Mouse (Mus musculus) ovary, adult 2 months (tissue): Measurements from ENCODE around the gene Krtap31-1. TPM values are rescaled to one million over a fixed set of nuclear protein-coding genes. Genes with fewer than 3 reads are reported as not detected.

Experiments
- polyA plus RNA-seq: library from polyadenylated mRNA; depleted of rRNA; stranded (reverse); fragments of >200 nt; gene quantifications from 2 replicates; pipeline ENCODE4 v1.2.3, GENCODE M21; 2012; rRNA removed

The Krtap31-1 gene
- not detected in 2 replicates for polyA plus RNA-seq

GRCm38 (mm10) chr11:99907620-99908019 is at the start of gene Krtap31-1:
Krtap31-1 (plus strand) TSS chr11:99907920.

DNA sequence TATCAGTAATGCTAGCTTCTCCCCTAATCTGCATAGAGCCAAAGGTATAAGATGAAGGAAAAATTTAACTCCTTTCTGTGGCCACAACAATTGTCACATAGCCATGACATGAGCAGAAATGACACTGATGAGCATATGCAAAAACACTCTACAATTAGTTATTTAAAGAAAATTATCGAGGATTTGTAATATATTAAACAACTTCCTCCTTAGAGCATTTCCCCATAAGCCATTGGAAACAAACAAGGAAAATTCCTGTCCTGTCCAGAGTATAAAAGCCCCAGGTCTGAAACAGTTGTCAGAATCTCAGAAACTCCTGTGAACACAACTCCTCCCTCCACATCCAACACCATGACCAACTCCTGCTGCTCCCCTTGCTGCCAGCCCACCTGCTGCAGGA is 43.5 kb upstream of the Krtap31-1 start, which contains the start of gene Gm11559:
Gene Gm11559, plus strand, starts transcription at position 301 of the 400 bp plus-strand sequence.

DNA sequence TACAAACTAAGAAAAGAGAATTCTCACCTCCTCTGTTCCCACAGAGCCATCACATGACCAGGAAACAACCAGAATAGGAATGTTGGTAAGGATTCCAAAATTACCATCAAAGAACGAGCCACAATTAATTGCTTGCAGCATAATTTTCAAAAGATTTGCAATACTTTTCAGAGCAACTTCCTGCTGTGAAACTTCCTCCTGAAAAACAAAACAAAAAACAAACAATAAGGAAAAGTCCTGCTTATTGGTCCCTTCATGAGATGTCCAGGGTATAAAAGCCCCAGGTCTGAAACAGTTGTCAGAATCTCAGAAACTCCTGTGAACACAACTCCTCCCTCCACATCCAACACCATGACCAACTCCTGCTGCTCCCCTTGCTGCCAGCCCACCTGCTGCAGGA is 34.6 kb upstream of the Krtap31-1 start, which contains the start of gene Krtap9-1:
Gene Krtap9-1, plus strand, starts transcription at position 301 of the 400 bp plus-strand sequence.

DNA sequence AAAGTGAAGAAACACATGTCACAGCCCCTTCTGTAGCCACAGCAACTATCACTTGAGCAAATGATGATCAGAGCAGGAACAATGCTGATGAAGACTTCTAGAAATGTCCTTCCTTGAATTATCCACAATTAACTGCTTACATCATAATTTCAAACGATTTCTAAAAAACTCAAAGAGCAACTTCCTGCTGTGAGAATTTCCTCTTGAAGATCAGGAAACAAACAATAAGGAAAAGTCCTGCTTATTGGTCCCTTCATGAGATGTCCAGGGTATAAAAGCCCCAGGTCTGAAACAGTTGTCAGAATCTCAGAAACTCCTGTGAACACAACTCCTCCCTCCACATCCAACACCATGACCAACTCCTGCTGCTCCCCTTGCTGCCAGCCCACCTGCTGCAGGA is 28.8 kb upstream of the Krtap31-1 start, which contains the start of gene Gm11567:
Gene Gm11567, plus strand, starts transcription at position 301 of the 400 bp plus-strand sequence.

GRCm38 (mm10) chr11:99914451-99914850 is 6.7 kb downstream of the Krtap31-1 start, which contains the start of gene Gm11565:
Gm11565 (plus strand) TSS chr11:99914751.

DNA sequence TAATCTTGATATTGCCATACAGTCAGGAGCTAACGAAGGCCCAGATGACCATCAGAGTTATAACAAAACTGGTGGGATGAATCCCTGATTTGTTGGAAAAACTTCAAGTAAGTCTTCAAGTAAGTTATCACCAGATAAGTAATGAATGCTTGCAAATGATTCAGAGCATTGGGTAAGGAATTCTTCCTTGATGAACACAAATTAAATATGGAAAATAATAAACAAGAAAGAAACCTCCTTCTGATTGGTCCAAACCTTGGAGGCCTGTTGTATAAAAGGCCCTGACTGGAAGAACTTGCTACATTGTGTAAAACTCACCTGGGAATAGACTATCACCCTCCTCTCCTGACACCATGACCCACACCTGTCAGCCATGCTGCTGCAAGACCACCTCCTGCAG is 28.3 kb downstream of the Krtap31-1 start, which contains the start of gene Krtap31-2:
Gene Krtap31-2, plus strand, starts transcription at position 301 of the 400 bp plus-strand sequence.

DNA sequence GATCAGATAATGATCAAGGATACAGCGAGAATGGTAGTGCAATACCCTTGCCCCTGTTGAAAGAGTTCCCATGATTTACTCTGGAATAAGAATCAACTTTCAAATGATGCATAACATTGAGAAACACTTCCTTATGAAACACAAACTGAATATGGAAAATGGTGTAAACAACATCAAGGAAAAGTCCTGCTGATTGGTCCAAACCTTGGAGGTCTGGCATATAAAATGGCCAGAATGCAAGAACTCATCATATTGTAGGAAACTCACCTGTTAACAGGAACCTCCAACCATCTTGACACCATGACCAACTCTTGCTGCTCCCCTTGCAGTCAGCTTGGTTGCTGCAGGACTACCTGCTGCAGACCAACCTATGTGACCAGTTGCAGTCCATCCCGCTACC is 40.5 kb downstream of the Krtap31-1 start, which contains the start of gene Krtap9-5:
Gene Krtap9-5, plus strand, starts transcription at position 301 of the 400 bp plus-strand sequence.

Other genes starting within 250 kb of the Krtap31-1 start
- gene Gm11563, start 249.0 kb upstream of the Krtap31-1 start, polyA plus RNA-seq: not detected in 2 replicates
- 0.18 and 0.26 TPM in 2 replicates for gene Krtap4-6, start 242.0 kb upstream of the Krtap31-1 start, polyA plus RNA-seq
- gene Gm14190, start 217.2 kb upstream of the Krtap31-1 start, polyA plus RNA-seq: not detected in 2 replicates
- not detected in 2 replicates for gene Gm14180, start 173.6 kb upstream of the Krtap31-1 start, polyA plus RNA-seq
- gene Gm11595, start 135.0 kb upstream of the Krtap31-1 start, polyA plus RNA-seq: not detected in 2 replicates
- not detected in 2 replicates for gene Krtap4-8, start 127.2 kb upstream of the Krtap31-1 start, polyA plus RNA-seq
- gene Krtap4-9, start 122.7 kb upstream of the Krtap31-1 start, polyA plus RNA-seq: not detected in 2 replicates
- gene Gm11596, start 114.5 kb upstream of the Krtap31-1 start, polyA plus RNA-seq: not detected in 2 replicates
- not detected in 2 replicates for gene Gm11569, start 109.0 kb upstream of the Krtap31-1 start, polyA plus RNA-seq
- gene Gm11554, start 103.5 kb upstream of the Krtap31-1 start, polyA plus RNA-seq: not detected in 2 replicates
- gene Krtap4-13, start 98.0 kb upstream of the Krtap31-1 start, polyA plus RNA-seq: not detected in 2 replicates
- gene Gm11564, start 92.3 kb upstream of the Krtap31-1 start, polyA plus RNA-seq: not detected in 2 replicates
- not detected in 2 replicates for gene 2300003K06Rik, start 69.9 kb upstream of the Krtap31-1 start, polyA plus RNA-seq
- gene Krtap4-16, start 56.3 kb upstream of the Krtap31-1 start, polyA plus RNA-seq: not detected in 2 replicates
- not detected in 2 replicates for gene Gm11568, start 50.0 kb upstream of the Krtap31-1 start, polyA plus RNA-seq
- not detected in 2 replicates for gene Gm11559, start 43.4 kb upstream of the Krtap31-1 start, polyA plus RNA-seq
- not detected in 2 replicates for gene Krtap9-1, start 34.5 kb upstream of the Krtap31-1 start, polyA plus RNA-seq
- gene Gm11567, start 28.7 kb upstream of the Krtap31-1 start, polyA plus RNA-seq: not detected in 2 replicates
- gene Gm11565, start 6.8 kb downstream of the Krtap31-1 start, polyA plus RNA-seq: not detected in 2 replicates
- not detected in 2 replicates for gene Krtap31-2, start 28.4 kb downstream of the Krtap31-1 start, polyA plus RNA-seq
- gene Krtap9-5, start 40.6 kb downstream of the Krtap31-1 start, polyA plus RNA-seq: not detected in 2 replicates
- not detected in 2 replicates for gene Krtap29-1, start 71.1 kb downstream of the Krtap31-1 start, polyA plus RNA-seq
- gene Krtap16-1, start 78.7 kb downstream of the Krtap31-1 start, polyA plus RNA-seq: not detected in 2 replicates
- gene Krtap17-1, start 86.1 kb downstream of the Krtap31-1 start, polyA plus RNA-seq: 0.23 TPM in 1 of 2 replicates, not detected in the other
- not detected in 2 replicates for gene Krt33a, start 108.3 kb downstream of the Krtap31-1 start, polyA plus RNA-seq
- not detected in 2 replicates for gene Krt33b, start 121.9 kb downstream of the Krtap31-1 start, polyA plus RNA-seq
- not detected in 2 replicates for gene Krt34, start 133.6 kb downstream of the Krtap31-1 start, polyA plus RNA-seq
- gene Krt31, start 142.6 kb downstream of the Krtap31-1 start, polyA plus RNA-seq: not detected in 2 replicates
- not detected in 2 replicates for gene Krt32, start 180.3 kb downstream of the Krtap31-1 start, polyA plus RNA-seq
- gene Krt35, start 188.3 kb downstream of the Krtap31-1 start, polyA plus RNA-seq: 0.07 TPM in 1 of 2 replicates, not detected in the other
- gene Krt36, start 197.7 kb downstream of the Krtap31-1 start, polyA plus RNA-seq: 0.52 and 1.2 TPM in 2 replicates
- gene Krt13, start 213.6 kb downstream of the Krtap31-1 start, polyA plus RNA-seq: 1.1 and 1.3 TPM in 2 replicates
- gene Krt15, start 228.0 kb downstream of the Krtap31-1 start, polyA plus RNA-seq: 0.51 and 0.58 TPM in 2 replicates
- 323 and 438 TPM in 2 replicates for gene Krt19, start 240.7 kb downstream of the Krtap31-1 start, polyA plus RNA-seq